Mouse (Mus musculus) erythroblast, embryonic 14.5 days (primary cell): Measurements from ENCODE around the gene 9230104L09Rik. TPM values are rescaled to one million over a fixed set of nuclear protein-coding genes. Genes with fewer than 3 reads are reported as not detected.

Experiments used
- H3K27me3 ChIP-seq: 2 replicates; pipeline ENCODE4 v1.6.1; 2012; ENCODE audit warnings: inconsistent platforms; ENCODE audit not compliant: control insufficient read depth
- H3K36me3 ChIP-seq: 2 replicates; pipeline ENCODE4 v1.6.1; 2012; ENCODE audit warnings: mild to moderate bottlenecking, inconsistent platforms; ENCODE audit not compliant: control insufficient read depth
- H3K4me1 ChIP-seq: 2 replicates; pipeline ENCODE4 v1.6.1; 2012; ENCODE audit warnings: inconsistent platforms; ENCODE audit not compliant: control insufficient read depth
- H3K4me3 ChIP-seq: replicated peaks from 2 replicates; pipeline ENCODE3; 2012; ENCODE audit warnings: moderate library complexity, mild to moderate bottlenecking, inconsistent platforms
- H3K9me3 ChIP-seq: 2 replicates; pipeline ENCODE4 v1.6.1; 2012; ENCODE audit warnings: low read length, inconsistent platforms, mixed read lengths; ENCODE audit not compliant: control insufficient read depth
- GATA1 ChIP-seq: IDR thresholded peaks from 2 replicates; pipeline ENCODE4 v1.6.1; 2012; ENCODE audit warnings: low read length, inconsistent platforms, mixed read lengths
- TAL1 ChIP-seq: IDR thresholded peaks from 3 replicates; pipeline ENCODE4 v1.6.1; 2012; ENCODE audit warnings: low read length, inconsistent platforms, mixed read lengths
- polyA plus RNA-seq: library from polyadenylated mRNA; stranded (reverse); fragments of >175 nt; gene quantifications from 2 replicates; pipeline ENCODE4 v1.2.3, GENCODE M21; 2012

9230104L09Rik gene
- not detected in 2 replicates for polyA plus RNA-seq

- H3K9me3 ChIP-seq = no peaks in the 10 kb centered on the region
- TF ChIP-seq GATA1 (no peak), TAL1 (no peak)
- H3K27me3 ChIP-seq = no peaks in the 10 kb centered on the region
- H3K4me3 ChIP-seq = no peak within 1 kb of the TSS
- H3K4me1 ChIP-seq = no peaks in the 10 kb centered on the region
- no peaks in the 10 kb centered on the region for H3K36me3 ChIP-seq
Measured at GRCm38 (mm10) chr2:148864966-148865365, at the start of gene 9230104L09Rik. Gene 9230104L09Rik (minus strand): TSS chr2:148865038.

- TF ChIP-seq TAL1 = no peak
- TF ChIP-seq GATA1 = no peak
- H3K9me3 ChIP-seq = no peaks in the 10 kb centered on the region
- no peaks in the 10 kb centered on the region for H3K36me3 ChIP-seq
- no peaks in the 10 kb centered on the region for H3K4me1 ChIP-seq
- H3K27me3 ChIP-seq = no peaks in the 10 kb centered on the region
- no peak overlapping the region for H3K4me3 ChIP-seq
Measured at GRCm38 (mm10) chr2:148902286-148902685, 37.4 kb upstream of the 9230104L09Rik start.

GRCm38 (mm10) chr2:148900305-148900704 is 35.5 kb upstream of the 9230104L09Rik start:
- Histone ChIP-seq H3K4me3 (no peak overlapping the region), H3K36me3 (no peaks in the 10 kb centered on the region), H3K4me1 (no peaks in the 10 kb centered on the region), H3K9me3 (no peaks in the 10 kb centered on the region), H3K27me3 (no peaks in the 10 kb centered on the region)
- TF ChIP-seq GATA1 (no peak), TAL1 (no peak)

- no peaks in the 10 kb centered on the region for H3K4me1 ChIP-seq
- H3K4me3 ChIP-seq = no peak overlapping the region
- TF ChIP-seq TAL1 = no peak
- TF ChIP-seq GATA1 = no peak
- no peaks in the 10 kb centered on the region for H3K27me3 ChIP-seq
- H3K36me3 ChIP-seq = no peaks in the 10 kb centered on the region
- no peaks in the 10 kb centered on the region for H3K9me3 ChIP-seq
Measured at GRCm38 (mm10) chr2:148896219-148896618, 31.4 kb upstream of the 9230104L09Rik start.

GRCm38 (mm10) chr2:148893107-148893506 is 28.3 kb upstream of the 9230104L09Rik start:
- Histone ChIP-seq H3K27me3 (no peaks in the 10 kb centered on the region), H3K9me3 (no peaks in the 10 kb centered on the region), H3K36me3 (no peaks in the 10 kb centered on the region), H3K4me3 (no peak overlapping the region), H3K4me1 (no peaks in the 10 kb centered on the region)
- TF ChIP-seq TAL1 = no peak

- no peak for TF ChIP-seq TAL1
- TF ChIP-seq GATA1 = no peak
- Histone ChIP-seq H3K9me3 (no peaks in the 10 kb centered on the region), H3K27me3 (no peaks in the 10 kb centered on the region), H3K4me3 (no peak overlapping the region), H3K36me3 (no peaks in the 10 kb centered on the region), H3K4me1 (no peaks in the 10 kb centered on the region)
Measured at GRCm38 (mm10) chr2:148890021-148890851, 25.4 kb upstream of the 9230104L09Rik start.

GRCm38 (mm10) chr2:148889331-148890010 is 24.6 kb upstream of the 9230104L09Rik start:
- no peak overlapping the region for H3K4me3 ChIP-seq
- no peaks in the 10 kb centered on the region for H3K9me3 ChIP-seq
- TF ChIP-seq TAL1 = no peak
- TF ChIP-seq GATA1 = no peak
- H3K4me1 ChIP-seq = no peaks in the 10 kb centered on the region
- no peaks in the 10 kb centered on the region for H3K27me3 ChIP-seq
- H3K36me3 ChIP-seq = no peaks in the 10 kb centered on the region

GRCm38 (mm10) chr2:148888872-148889271 is 24.0 kb upstream of the 9230104L09Rik start:
- H3K4me3 ChIP-seq = no peak overlapping the region
- H3K4me1 ChIP-seq = no peaks in the 10 kb centered on the region
- no peaks in the 10 kb centered on the region for H3K9me3 ChIP-seq
- TF ChIP-seq GATA1 (no peak), TAL1 (no peak)
- no peaks in the 10 kb centered on the region for H3K36me3 ChIP-seq
- H3K27me3 ChIP-seq = no peaks in the 10 kb centered on the region

- Histone ChIP-seq H3K4me1 (no peaks in the 10 kb centered on the region), H3K36me3 (no peaks in the 10 kb centered on the region), H3K27me3 (no peaks in the 10 kb centered on the region), H3K9me3 (no peaks in the 10 kb centered on the region), H3K4me3 (no peak overlapping the region)
- TF ChIP-seq GATA1 (no peak), TAL1 (no peak)
Measured at GRCm38 (mm10) chr2:148884738-148885137, 19.9 kb upstream of the 9230104L09Rik start.
